Mouse (Mus musculus) cerebral cortex, adult 2 months (tissue): ENCODE measurements around the gene Canx.

ENCODE experiments used
- WGBS: fragments of 180-500 bp; shearing (Covaris S2); methylation state at CpG from one replicate; pipeline ENCODE4 v1.1.7; 2018; 5-methylcytosine and 5-hydroxymethylcytosine counted together

Canx gene

GRCm38 (mm10) chr11:50269163-50269562, 56.3 kb downstream of the Canx start:
- 73% methylated on average over 2 of the region's 2 CpGs for WGBS

- whole genome bisulfite sequencing: 99% methylated on average over 3 of the region's 3 CpGs
These were observed 58.5 kb downstream of the Canx start for GRCm38 (mm10) chr11:50266997-50267396.

- WGBS: 55% methylated on average over 8 of the region's 8 CpGs
These were observed 59.5 kb downstream of the Canx start for GRCm38 (mm10) chr11:50265931-50266330.

GRCm38 (mm10) chr11:50263198-50263597, 62.3 kb downstream of the Canx start:
- WGBS: 89% methylated on average over 3 of the region's 3 CpGs

GRCm38 (mm10) chr11:50262020-50262419, 63.5 kb downstream of the Canx start:
- WGBS: 69% methylated on average over 4 of the region's 4 CpGs

- WGBS: 53% methylated on average over 7 of the region's 7 CpGs
These were observed 67.2 kb downstream of the Canx start for GRCm38 (mm10) chr11:50258310-50258709.

- WGBS: 42% methylated on average over 7 of the region's 7 CpGs
These were observed 68.9 kb downstream of the Canx start for GRCm38 (mm10) chr11:50256615-50257014.

- 34% methylated on average over 12 of the region's 12 CpGs for WGBS
These were observed 71.4 kb downstream of the Canx start for GRCm38 (mm10) chr11:50254010-50254580.

- 36% methylated on average over 1 of the region's 1 CpGs for WGBS
These were observed 72.1 kb downstream of the Canx start for GRCm38 (mm10) chr11:50253393-50253792.

- WGBS: 84% methylated on average over 11 of the region's 11 CpGs
These were observed 72.7 kb downstream of the Canx start for GRCm38 (mm10) chr11:50252684-50253265.

- 77% methylated on average over 3 of the region's 3 CpGs for WGBS
These were observed 73.3 kb downstream of the Canx start for GRCm38 (mm10) chr11:50252166-50252565.

- WGBS: 61% methylated on average over 7 of the region's 7 CpGs
These were observed 76.9 kb downstream of the Canx start for GRCm38 (mm10) chr11:50248473-50249171.

- WGBS: 75% methylated on average over 5 of the region's 5 CpGs
These were observed 80.2 kb downstream of the Canx start for GRCm38 (mm10) chr11:50245269-50245668.
